ENCODE assay signal across 8 mouse cellular contexts in genomic region chr11:76456233-76456632, GRCm38 (mm10). TPM values are rescaled to one million over a fixed set of nuclear protein-coding genes. Genes with fewer than 3 reads are reported as not detected.
DNase-seq lines count a peak whose midpoint lies in the region; ATAC-seq and TF ChIP-seq lines count a peak whose summit lies in the region.

No protein-coding gene starts in this region.

- no peak overlapping the region for H3K4me3 ChIP-seq in hindbrain, postnatal 0 days (ENCODE audit: low read length)

- peak; percentile 71 for DNase-seq in WW6 (ENCODE audit: low read depth, low spot score)
- peak; percentile 95 to 99 for DNase-seq in cerebellum, postnatal 14 days
- peak; percentile 86 to 90 for DNase-seq in frontal cortex, postnatal 36 days (ENCODE audit: low spot score in 2 of 2)
- peak; percentile 92 for DNase-seq in hindbrain, postnatal 0 days (ENCODE audit: low spot score)
- peak; percentile 84 to 90 for DNase-seq in left cerebral cortex, adult 18-20 months (ENCODE audit: low spot score in 2 of 2)
- peak; percentile 88 for DNase-seq in right cerebral cortex, postnatal 14 days
- DNase-seq in urinary bladder, postnatal 14 days (ENCODE audit: low spot score): peak; percentile 87

- no peaks in the 10 kb centered on the region for H3K27me3 ChIP-seq in hindbrain, postnatal 0 days (ENCODE audit: insufficient read depth, low read length)

- H3K9me3 ChIP-seq in hindbrain, postnatal 0 days (ENCODE audit: low read length): no peaks in the 10 kb centered on the region

- peaks cover 4% of the 10 kb centered on the region; the same call in 1 of the 2 replicates for H3K4me1 ChIP-seq in hindbrain, postnatal 0 days (ENCODE audit: insufficient read depth, low read length)

- no peak overlapping the region for H3K9ac ChIP-seq in hindbrain, postnatal 0 days (replicated peaks; ENCODE audit: low read length)

- no peak overlapping the region for H3K4me2 ChIP-seq in hindbrain, postnatal 0 days (ENCODE audit: low read depth, low read length)

- H3K36me3 ChIP-seq in hindbrain, postnatal 0 days (ENCODE audit: insufficient read depth, low read length): peaks cover 40% of the 10 kb centered on the region

- peak overlapping the region; percentile 36; the same call in 1 of the 2 replicates for H3K27ac ChIP-seq in hindbrain, postnatal 0 days

- peak; percentile 99 for TF ChIP-seq CTCF in hindbrain, postnatal 0 days (IDR thresholded peaks at IDR 0.05; ENCODE audit: low read depth)

- WGBS in hindbrain, postnatal 0 days: 5% methylated on average over 6 of the region's 6 CpGs

- peak; percentile 72 for ATAC-seq in hindbrain, postnatal 0 days
- ATAC-seq in megakaryocyte-erythroid progenitor cell, adult 5-6 weeks (replicated peaks; ENCODE audit: low FRiP score, low TSS enrichment, poor library complexity, severe bottlenecking): peak; percentile 80

RNA-seq across cellular contexts. Expression of gene Timm22, which starts 49.5 kb away (rescaled TPM):
- total RNA-seq in hindbrain, postnatal 0 days (2014; rRNA removed): 49.8 and 112 TPM in 2 replicates
- polyA plus RNA-seq in hindbrain, postnatal 0 days (2015; fragmentation: Nextera tagmentation; extraction: Ambion mirVana): 104 and 106 TPM in 2 replicates
- total RNA-seq in left cerebral cortex, adult 18-20 months (2021): 10 to 100 TPM; 38.0 to 38.2 TPM
- 24.6 and 28.1 TPM in 2 replicates for total RNA-seq in megakaryocyte-erythroid progenitor cell, adult 5-6 weeks (2014; fragmentation: Nextera tagmentation)
- 8.6 and 11.2 TPM in 2 replicates for total RNA-seq in megakaryocyte-erythroid progenitor cell, adult 5-6 weeks (2017)

RNA-seq across cellular contexts. Expression of gene Nxn, which starts 57.3 kb away (rescaled TPM):
- total RNA-seq in hindbrain, postnatal 0 days (2014; rRNA removed): 36.6 and 41.3 TPM in 2 replicates
- polyA plus RNA-seq in hindbrain, postnatal 0 days (2015; fragmentation: Nextera tagmentation; extraction: Ambion mirVana): 21.2 and 22.3 TPM in 2 replicates
- total RNA-seq in left cerebral cortex, adult 18-20 months (2021): 10 to 100 TPM in 1 of 2 experiments, 1 to 10 TPM in 1; 8.7 to 11.9 TPM
- 3.0 and 8.8 TPM in 2 replicates for total RNA-seq in megakaryocyte-erythroid progenitor cell, adult 5-6 weeks (2014; fragmentation: Nextera tagmentation)
- 4.0 and 4.5 TPM in 2 replicates for total RNA-seq in megakaryocyte-erythroid progenitor cell, adult 5-6 weeks (2017)
